Mouse (Mus musculus): Measurements from ENCODE around the gene Nav1. TPM values are rescaled to one million over a fixed set of nuclear protein-coding genes. Genes with fewer than 3 reads are reported as not detected.
A peak's percentile ranks its signal among the peaks of the same experiment; 100 is the strongest.

Gene Nav1
- polyA plus RNA-seq, 1 experiment = 33.7 TPM

DNA sequence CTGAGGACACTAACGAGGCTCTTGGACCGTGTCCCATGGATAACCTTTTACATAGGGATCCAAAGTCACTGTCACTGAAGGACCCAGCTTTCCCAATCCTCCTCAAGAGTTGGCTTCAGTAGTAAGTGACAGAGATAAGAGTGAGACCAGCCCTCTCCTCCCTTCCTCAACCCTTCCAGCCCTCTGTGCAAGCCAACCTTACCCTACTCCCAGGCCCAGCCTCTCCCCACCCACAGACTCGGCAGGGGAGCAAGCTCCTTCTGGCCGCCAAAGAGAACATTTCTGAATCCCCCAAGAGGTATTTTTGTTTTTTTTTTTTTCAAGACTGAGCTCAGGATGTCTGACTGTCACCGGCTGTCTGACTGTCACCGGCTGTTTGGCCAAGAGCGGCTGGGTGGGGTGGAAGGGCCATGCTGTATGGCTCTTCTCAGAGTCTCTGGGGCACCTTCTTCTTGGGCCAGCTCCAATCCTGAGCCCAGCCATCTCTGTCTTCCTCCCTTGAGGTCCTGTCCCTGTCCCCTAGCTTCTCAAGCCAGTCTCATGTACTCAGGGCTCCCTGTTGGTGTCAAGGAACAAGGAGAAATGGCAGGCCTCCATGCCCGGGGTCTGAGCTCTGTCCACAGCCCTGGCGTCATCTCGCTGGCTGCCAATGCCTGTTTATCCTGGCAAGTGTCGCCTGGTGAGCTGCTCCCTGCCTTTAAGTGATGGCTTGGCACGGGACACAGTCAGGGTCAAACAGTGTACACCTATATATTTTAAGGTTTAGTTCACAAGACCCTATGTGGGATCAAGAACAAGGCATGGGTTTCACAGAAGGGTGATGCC is 68.4 kb downstream of the Nav1 start:
- Histone ChIP-seq H3K79me2 (ENCODE audit: control insufficient read depth, insufficient read depth) (peaks cover 50% of the 10 kb centered on the region), H3K36me3 (ENCODE audit: control insufficient read depth, insufficient read depth) (no peaks in the 10 kb centered on the region), H3ac (ENCODE audit: control insufficient read depth, insufficient read length) (no peak overlapping the region), H3K4me2 (ENCODE audit: low read depth) (no peak overlapping the region), H3K4me3 (no peak overlapping the region), H3K27me3 (ENCODE audit: control insufficient read depth, insufficient read depth, insufficient read length) (no peaks in the 10 kb centered on the region)
- TF ChIP-seq MAX (IDR thresholded peaks at IDR 0.05; ENCODE audit: low read depth) (no peak), USF1 (IDR thresholded peaks at IDR 0.05; ENCODE audit: low read depth) (no peak), TCF12 (IDR thresholded peaks at IDR 0.05; ENCODE audit: insufficient read depth, poor library complexity, severe bottlenecking) (no peak), MYOD1 (IDR thresholded peaks at IDR 0.05; ENCODE audit: control insufficient read depth in 1 of 3, insufficient read length in 2 of 3, low read depth in 2 of 3) (no peak), SRF (IDR thresholded peaks at IDR 0.05; ENCODE audit: control insufficient read depth, insufficient read length, low read depth) (no peak), MYOG (IDR thresholded peaks at IDR 0.05; ENCODE audit: control insufficient read depth in 1 of 3, insufficient read depth in 1 of 3, insufficient read length in 2 of 3, low read depth in 2 of 3) (peak in 1 of 3 experiments; percentile 16)

DNA sequence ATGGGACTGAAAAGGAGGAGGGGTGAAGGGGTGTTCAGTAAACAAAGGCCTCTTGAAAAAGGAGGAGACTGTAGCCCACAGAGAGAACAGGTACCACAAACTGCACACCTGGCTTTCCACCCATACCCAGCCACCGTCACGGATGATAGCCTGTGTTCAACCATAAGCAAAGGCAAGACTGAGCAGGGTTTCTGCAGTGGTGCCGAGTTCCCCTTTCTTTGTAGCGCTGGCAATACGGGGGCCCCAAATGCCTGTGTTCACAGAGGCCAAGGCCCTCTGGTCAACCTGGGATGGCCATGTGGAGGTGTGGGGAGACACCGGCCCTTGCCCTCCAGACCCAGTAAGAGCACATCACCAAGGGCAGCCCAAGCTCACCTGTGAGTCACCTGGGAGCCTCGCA is 70.3 kb downstream of the Nav1 start:
- Histone ChIP-seq H3K27me3 (ENCODE audit: control insufficient read depth, insufficient read depth, insufficient read length) (no peaks in the 10 kb centered on the region), H3K79me2 (ENCODE audit: control insufficient read depth, insufficient read depth) (peaks cover 39% of the 10 kb centered on the region), H3K4me3 (no peak overlapping the region), H3K4me2 (ENCODE audit: low read depth) (no peak overlapping the region), H3ac (ENCODE audit: control insufficient read depth, insufficient read length) (no peak overlapping the region), H3K36me3 (ENCODE audit: control insufficient read depth, insufficient read depth) (peaks cover 2% of the 10 kb centered on the region)
- TF ChIP-seq TCF12 (IDR thresholded peaks at IDR 0.05; ENCODE audit: insufficient read depth, poor library complexity, severe bottlenecking) (no peak), CEBPB (IDR thresholded peaks at IDR 0.05; ENCODE audit: insufficient read depth, poor library complexity, severe bottlenecking) (no peak), TCF3 (IDR thresholded peaks at IDR 0.05; ENCODE audit: insufficient read length, low read depth) (no peak), SRF (IDR thresholded peaks at IDR 0.05; ENCODE audit: control insufficient read depth, insufficient read length, low read depth) (no peak), MYOG (IDR thresholded peaks at IDR 0.05; ENCODE audit: control insufficient read depth in 1 of 3, insufficient read depth in 1 of 3, insufficient read length in 2 of 3, low read depth in 2 of 3) (no peak), REST (IDR thresholded peaks at IDR 0.05; ENCODE audit: insufficient read depth, insufficient read length) (no peak), MAX (IDR thresholded peaks at IDR 0.05; ENCODE audit: low read depth) (no peak), USF1 (IDR thresholded peaks at IDR 0.05; ENCODE audit: low read depth) (no peak), POLR2A (IDR thresholded peaks at IDR 0.05; ENCODE audit: insufficient read length, low read depth) (no peak), E2F4 (IDR thresholded peaks at IDR 0.05; ENCODE audit: insufficient read depth) (no peak)

DNA sequence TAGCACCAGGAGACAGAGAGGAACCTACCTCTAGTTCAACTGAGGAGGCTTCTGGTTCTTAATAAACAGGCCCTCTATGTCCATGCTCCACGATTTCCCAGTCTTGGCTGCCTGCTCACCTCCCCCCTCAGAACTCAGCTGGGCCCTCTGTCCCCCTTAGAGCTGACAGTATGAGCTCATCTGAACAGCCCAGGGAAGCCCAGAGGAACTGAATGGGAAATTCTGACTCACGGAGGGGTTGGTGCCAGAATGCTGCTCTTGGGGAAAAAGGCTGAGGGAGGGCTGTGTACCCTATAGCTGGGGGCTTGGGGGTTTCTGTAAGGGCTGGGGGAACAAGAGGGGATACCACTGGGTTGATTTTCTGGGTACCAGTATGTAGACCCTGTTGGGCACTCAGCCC is 70.8 kb downstream of the Nav1 start:
- no peak overlapping the region for H3ac ChIP-seq (ENCODE audit: control insufficient read depth, insufficient read length)
- H3K4me2 ChIP-seq (ENCODE audit: low read depth) = peak overlapping the region; percentile 24
- no peaks in the 10 kb centered on the region for H3K27me3 ChIP-seq (ENCODE audit: control insufficient read depth, insufficient read depth, insufficient read length)
- TF ChIP-seq POLR2A (IDR thresholded peaks at IDR 0.05; ENCODE audit: insufficient read length, low read depth) (no peak), TCF3 (IDR thresholded peaks at IDR 0.05; ENCODE audit: insufficient read length, low read depth) (no peak), REST (IDR thresholded peaks at IDR 0.05; ENCODE audit: insufficient read depth, insufficient read length) (no peak), TCF12 (IDR thresholded peaks at IDR 0.05; ENCODE audit: insufficient read depth, poor library complexity, severe bottlenecking) (no peak), USF1 (IDR thresholded peaks at IDR 0.05; ENCODE audit: low read depth) (no peak), E2F4 (IDR thresholded peaks at IDR 0.05; ENCODE audit: insufficient read depth) (no peak), CEBPB (IDR thresholded peaks at IDR 0.05; ENCODE audit: insufficient read depth, poor library complexity, severe bottlenecking) (no peak), MYOD1 (IDR thresholded peaks at IDR 0.05; ENCODE audit: control insufficient read depth in 1 of 3, insufficient read length in 2 of 3, low read depth in 2 of 3) (no peak), MYOG (IDR thresholded peaks at IDR 0.05; ENCODE audit: control insufficient read depth in 1 of 3, insufficient read depth in 1 of 3, insufficient read length in 2 of 3, low read depth in 2 of 3) (no peak), MAX (IDR thresholded peaks at IDR 0.05; ENCODE audit: low read depth) (no peak), SRF (IDR thresholded peaks at IDR 0.05; ENCODE audit: control insufficient read depth, insufficient read length, low read depth) (no peak), POLR2AphosphoS2 (IDR thresholded peaks at IDR 0.05; ENCODE audit: insufficient read length, low read depth) (no peak)
- peaks cover 4% of the 10 kb centered on the region for H3K36me3 ChIP-seq (ENCODE audit: control insufficient read depth, insufficient read depth)
- no peak overlapping the region for H3K4me3 ChIP-seq
- peaks cover 39% of the 10 kb centered on the region for H3K79me2 ChIP-seq (ENCODE audit: control insufficient read depth, insufficient read depth)

GRCm38 (mm10) chr1:135535256-135535655 is 71.8 kb downstream of the Nav1 start:
- H3K27me3 ChIP-seq (ENCODE audit: control insufficient read depth, insufficient read depth, insufficient read length) = no peaks in the 10 kb centered on the region
- peaks cover 4% of the 10 kb centered on the region for H3K36me3 ChIP-seq (ENCODE audit: control insufficient read depth, insufficient read depth)
- H3ac ChIP-seq (ENCODE audit: control insufficient read depth, insufficient read length) = no peak overlapping the region
- TF ChIP-seq REST (IDR thresholded peaks at IDR 0.05; ENCODE audit: insufficient read depth, insufficient read length) = no peak
- no peak for TF ChIP-seq POLR2A (IDR thresholded peaks at IDR 0.05; ENCODE audit: insufficient read length, low read depth)
- TF ChIP-seq E2F4 (IDR thresholded peaks at IDR 0.05; ENCODE audit: insufficient read depth) = no peak
- TF ChIP-seq MYOG (IDR thresholded peaks at IDR 0.05; ENCODE audit: control insufficient read depth in 1 of 3, insufficient read depth in 1 of 3, insufficient read length in 2 of 3, low read depth in 2 of 3) = peak; percentile 74 to 96 (median 93)
- TF ChIP-seq TCF12 (IDR thresholded peaks at IDR 0.05; ENCODE audit: insufficient read depth, poor library complexity, severe bottlenecking) = peak; percentile 64
- no peak for TF ChIP-seq POLR2AphosphoS2 (IDR thresholded peaks at IDR 0.05; ENCODE audit: insufficient read length, low read depth)
- no peak for TF ChIP-seq USF1 (IDR thresholded peaks at IDR 0.05; ENCODE audit: low read depth)
- TF ChIP-seq CEBPB (IDR thresholded peaks at IDR 0.05; ENCODE audit: insufficient read depth, poor library complexity, severe bottlenecking) = no peak
- TF ChIP-seq MAX (IDR thresholded peaks at IDR 0.05; ENCODE audit: low read depth) = no peak
- TF ChIP-seq SRF (IDR thresholded peaks at IDR 0.05; ENCODE audit: control insufficient read depth, insufficient read length, low read depth) = no peak
- peak; percentile 44 for TF ChIP-seq TCF3 (IDR thresholded peaks at IDR 0.05; ENCODE audit: insufficient read length, low read depth)
- peak; percentile 78 to 96 (median 92) for TF ChIP-seq MYOD1 (IDR thresholded peaks at IDR 0.05; ENCODE audit: control insufficient read depth in 1 of 3, insufficient read length in 2 of 3, low read depth in 2 of 3)
- H3K4me3 ChIP-seq = no peak overlapping the region
- peaks cover 39% of the 10 kb centered on the region for H3K79me2 ChIP-seq (ENCODE audit: control insufficient read depth, insufficient read depth)
- peak overlapping the region; percentile 65 for H3K4me2 ChIP-seq (ENCODE audit: low read depth)
